Mouse (Mus musculus): ENCODE results near the gene Mfap1a. TPM values are rescaled to one million over a fixed set of nuclear protein-coding genes. Genes with fewer than 3 reads are reported as not detected.
"Not testable (repeated sequence)": the region's sequence is repeated elsewhere in the genome, so short reads cannot be mapped to it uniquely, and the experiment has no call there.

Mfap1a gene
- total and polyA plus RNA-seq, 3 experiments: 13.5 to 27.3 (median 14.0) TPM

GRCm38 (mm10) chr2:121477491-121478266, 28.8 kb downstream of the Mfap1a start:
- no peak overlapping the region for H3K9ac ChIP-seq (ENCODE audit: insufficient read depth, low read depth)
- peaks cover 3% of the 10 kb centered on the region for H3K27me3 ChIP-seq (replicated peaks)
- no peak overlapping the region for H3K27ac ChIP-seq (ENCODE audit: insufficient read depth, low read depth)
- in situ Hi-C loops (cut with MboI; ENCODE audit: low pct_ligation_motif_present, low pct_unique_long_range_greater_than_20kb, low sequenced_read_pairs): no loop called here
- no peak overlapping the region for H3K4me3 ChIP-seq (replicated peaks in 1 of 3; ENCODE audit: low read depth in 2 of 3, low read length in 2 of 3, poor library complexity in 1 of 3)
- H3K4me1 ChIP-seq (ENCODE audit: control insufficient read depth in 1 of 2, insufficient read depth in 2 of 2): peaks cover 0 to 5% of the 10 kb centered on the region in 2 experiments; a peak in 1 of 4 replicates
- H3K9me3 ChIP-seq (replicated peaks; ENCODE audit: low read length): no peaks in the 10 kb centered on the region
- H3K4me2 ChIP-seq (ENCODE audit: insufficient read depth, low read depth, poor library complexity, severe bottlenecking): no peak overlapping the region
- H3K79me2 ChIP-seq (replicated peaks; ENCODE audit: control insufficient read depth, extremely low read depth, insufficient read depth, poor library complexity, severe bottlenecking): peaks cover 7% of the 10 kb centered on the region; the same call in 1 of the 2 replicates
- dilution Hi-C loops (cut with MboI; ENCODE audit: extremely low pct_ligation_motif_present, extremely low pct_unique_long_range_greater_than_20kb, low sequenced_read_pairs): no loop called here
- peaks cover 7% of the 10 kb centered on the region in 2 experiments for H3K36me3 ChIP-seq (replicated peaks in 1 of 2; ENCODE audit: control insufficient read depth in 1 of 2, insufficient read depth in 1 of 2, low read length in 1 of 2)
- TF ChIP-seq JUND (conservative IDR thresholded peaks at IDR 0.05; ENCODE audit: low read depth, low read length) (no peak), MYC (IDR thresholded peaks at IDR 0.05; ENCODE audit: low read depth, low read length) (no peak), E2F4 (IDR thresholded peaks at IDR 0.05; ENCODE audit: insufficient replicate concordance, low read depth, low read length) (no peak)
- no peak for DNase-seq (ENCODE audit: extremely low read depth)

GRCm38 (mm10) chr2:121475306-121475705, 31.2 kb downstream of the Mfap1a start:
- H3K9me3 ChIP-seq (replicated peaks; ENCODE audit: low read length); dilution Hi-C loops (cut with MboI; ENCODE audit: extremely low pct_ligation_motif_present, extremely low pct_unique_long_range_greater_than_20kb, low sequenced_read_pairs): not testable (repeated sequence)

GRCm38 (mm10) chr2:121474180-121474535, 32.3 kb downstream of the Mfap1a start:
- H3K79me2 ChIP-seq (replicated peaks; ENCODE audit: control insufficient read depth, extremely low read depth, insufficient read depth, poor library complexity, severe bottlenecking): peaks cover 9% of the 10 kb centered on the region; the same call in 1 of the 2 replicates
- peak overlapping the region; percentile 55 for H3K4me2 ChIP-seq (ENCODE audit: insufficient read depth, low read depth, poor library complexity, severe bottlenecking)
- no peak overlapping the region for H3K27ac ChIP-seq (ENCODE audit: insufficient read depth, low read depth)
- no peaks in the 10 kb centered on the region for H3K9me3 ChIP-seq (replicated peaks; ENCODE audit: low read length)
- dilution Hi-C loops (cut with MboI; ENCODE audit: extremely low pct_ligation_motif_present, extremely low pct_unique_long_range_greater_than_20kb, low sequenced_read_pairs): no loop called here
- peak overlapping the region; percentile 86 for H3K9ac ChIP-seq (ENCODE audit: insufficient read depth, low read depth)
- DNase-seq (ENCODE audit: extremely low read depth): no peak
- H3K4me3 ChIP-seq (replicated peaks in 1 of 3; ENCODE audit: low read depth in 2 of 3, low read length in 2 of 3, poor library complexity in 1 of 3): peak overlapping the region; percentile 47 to 58 (median 57)
- peaks cover 0 to 5% of the 10 kb centered on the region in 2 experiments; a peak in 1 of 4 replicates for H3K4me1 ChIP-seq (ENCODE audit: control insufficient read depth in 1 of 2, insufficient read depth in 2 of 2)
- in situ Hi-C loops (cut with MboI; ENCODE audit: low pct_ligation_motif_present, low pct_unique_long_range_greater_than_20kb, low sequenced_read_pairs): no loop called here
- H3K27me3 ChIP-seq (replicated peaks): no peaks in the 10 kb centered on the region
- peaks cover 12% of the 10 kb centered on the region in 2 experiments for H3K36me3 ChIP-seq (replicated peaks in 1 of 2; ENCODE audit: control insufficient read depth in 1 of 2, insufficient read depth in 1 of 2, low read length in 1 of 2)
- TF ChIP-seq RCOR1 (conservative IDR thresholded peaks at IDR 0.05; ENCODE audit: low read depth, low read length) (no peak), MAZ (IDR thresholded peaks at IDR 0.05; ENCODE audit: low read depth, low read length) (no peak), MYC (IDR thresholded peaks at IDR 0.05; ENCODE audit: low read depth, low read length) (no peak), RAD21 (IDR thresholded peaks at IDR 0.05; ENCODE audit: low read depth, low read length) (no peak)

More at GRCm38 (mm10) chr2:121475306-121475705, 31.2 kb downstream of the Mfap1a start:
- H3K27ac ChIP-seq (ENCODE audit: insufficient read depth, low read depth); in situ Hi-C loops (cut with MboI; ENCODE audit: low pct_ligation_motif_present, low pct_unique_long_range_greater_than_20kb, low sequenced_read_pairs); H3K4me1 ChIP-seq (ENCODE audit: control insufficient read depth in 1 of 2, insufficient read depth in 2 of 2); H3K4me3 ChIP-seq (replicated peaks in 1 of 3; ENCODE audit: low read depth in 2 of 3, low read length in 2 of 3, poor library complexity in 1 of 3); H3K9ac ChIP-seq (ENCODE audit: insufficient read depth, low read depth); H3K4me2 ChIP-seq (ENCODE audit: insufficient read depth, low read depth, poor library complexity, severe bottlenecking); H3K79me2 ChIP-seq (replicated peaks; ENCODE audit: control insufficient read depth, extremely low read depth, insufficient read depth, poor library complexity, severe bottlenecking); H3K27me3 ChIP-seq (replicated peaks); DNase-seq (ENCODE audit: extremely low read depth): not testable (repeated sequence)
- peaks cover 12% of the 10 kb centered on the region in 2 experiments for H3K36me3 ChIP-seq (replicated peaks in 1 of 2; ENCODE audit: control insufficient read depth in 1 of 2, insufficient read depth in 1 of 2, low read length in 1 of 2)

Data from CH12.LX (cell line).